Mouse (Mus musculus) midbrain, embryonic 11.5 days (tissue): ENCODE measurements around the gene Pfkfb3. TPM values are rescaled to one million over a fixed set of nuclear protein-coding genes. Genes with fewer than 3 reads are reported as not detected.
A peak's percentile ranks its signal among the peaks of the same experiment; 100 is the strongest.

Experiments
- ATAC-seq: fragments of 200-750 bp; cut with Nextera tagmentation; 2 replicates; pipeline ENCODE4 v1.8.0; 2017; ENCODE audit warnings: moderate TSS enrichment, moderate library complexity; ENCODE audit not compliant: low FRiP score
- DNase-seq: peaks from one replicate; pipeline ENCODE4 v3.0.0; 2015; ENCODE audit warnings: low spot score; ENCODE audit errors: missing footprints
- H3K27ac ChIP-seq: fragments of 300-500 bp; sonication (generic); 2 replicates; pipeline ENCODE4 v1.5.1; 2014; ENCODE audit warnings: low read depth, low read length
- H3K27me3 ChIP-seq: fragments of 300-500 bp; sonication (generic); 2 replicates; pipeline ENCODE4 v1.6.1; 2014; ENCODE audit warnings: mild to moderate bottlenecking, low read length, moderate library complexity, mixed read lengths; ENCODE audit not compliant: control insufficient read depth, insufficient read depth
- H3K36me3 ChIP-seq: fragments of 300-500 bp; sonication (generic); 2 replicates; pipeline ENCODE4 v1.6.1; 2014; ENCODE audit warnings: mild to moderate bottlenecking, low read length, moderate library complexity, mixed read lengths; ENCODE audit not compliant: control insufficient read depth, insufficient read depth
- H3K4me1 ChIP-seq: fragments of 300-500 bp; sonication (generic); 2 replicates; pipeline ENCODE4 v1.6.1; 2014; ENCODE audit warnings: low read length; ENCODE audit not compliant: control insufficient read depth, insufficient read depth
- H3K4me2 ChIP-seq: fragments of 300-500 bp; sonication (generic); 2 replicates; pipeline ENCODE4 v1.6.1; 2014; ENCODE audit warnings: mild to moderate bottlenecking, moderate library complexity
- H3K4me3 ChIP-seq: fragments of 300-500 bp; sonication (generic); 2 replicates; pipeline ENCODE4 v1.5.1; 2014; ENCODE audit warnings: low read depth, low read length
- H3K9ac ChIP-seq: fragments of 300-500 bp; sonication (generic); 2 replicates; pipeline ENCODE4 v1.6.1; 2014; ENCODE audit warnings: low read length
- H3K9me3 ChIP-seq: fragments of 300-500 bp; sonication (generic); 2 replicates; pipeline ENCODE4 v1.6.1; 2016; ENCODE audit warnings: low read length; ENCODE audit not compliant: control insufficient read depth
- WGBS: fragments of 180-500 bp; shearing (Covaris S2); extraction: QIAGEN DNeasy Blood & Tissue Kit; methylation state at CpG from one replicate; pipeline ENCODE4 v1.1.7; 2014; 5-methylcytosine and 5-hydroxymethylcytosine counted together
- polyA plus RNA-seq: library from polyadenylated mRNA; unstranded; fragments of >200 nt; fragmentation: Nextera tagmentation; extraction: Ambion mirVana; gene quantifications from 2 replicates; pipeline ENCODE4 v1.2.1, GENCODE M21; 2014

The Pfkfb3 gene
- polyA plus RNA-seq, 1 experiment from 2014 or later, result 13.8 TPM

DNA sequence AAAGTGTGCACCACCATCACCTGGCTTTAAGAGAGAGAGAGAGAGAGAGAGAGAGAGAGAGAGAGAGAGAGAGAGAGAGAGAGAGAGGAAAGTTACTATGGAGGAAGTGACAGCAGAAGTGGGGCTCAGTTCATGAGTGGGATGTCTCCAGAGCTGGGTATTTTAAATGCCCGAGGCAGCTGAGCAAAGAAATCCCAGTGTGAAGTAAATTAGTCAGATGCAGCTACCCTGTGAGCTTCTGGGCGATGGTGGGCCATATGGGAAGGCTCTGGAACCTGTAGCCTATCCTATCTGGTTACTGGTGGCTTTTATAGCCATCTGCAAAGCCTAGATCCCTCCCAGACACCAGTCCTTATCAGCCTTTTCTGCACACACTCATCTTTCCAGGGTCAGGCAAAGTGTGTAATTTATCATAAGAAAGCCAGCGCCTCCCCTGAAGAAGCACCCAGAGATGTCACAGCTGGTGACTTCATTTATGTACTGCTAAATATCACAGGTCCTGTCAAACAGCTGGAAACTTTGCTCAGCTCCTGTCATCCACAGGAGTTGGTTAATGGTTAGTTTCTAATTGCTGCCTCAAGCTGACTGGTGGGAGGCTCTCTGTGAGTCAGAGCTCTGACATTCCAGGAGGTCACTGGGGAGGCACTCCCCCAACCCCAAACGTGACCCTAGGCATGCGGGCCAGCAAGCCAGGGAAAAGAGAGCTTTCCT lies 128.3 kb downstream of the Pfkfb3 start:
- Histone ChIP-seq H3K9ac (no peak overlapping the region), H3K27ac (no peak overlapping the region), H3K36me3 (no peaks in the 10 kb centered on the region), H3K27me3 (no peaks in the 10 kb centered on the region), H3K4me2 (no peak overlapping the region), H3K9me3 (no peaks in the 10 kb centered on the region), H3K4me1 (no peaks in the 10 kb centered on the region), H3K4me3 (no peak overlapping the region)
- DNase-seq (no peak), ATAC-seq (no peak)
- WGBS, result 55% methylated on average over 5 of the region's 5 CpGs

DNA sequence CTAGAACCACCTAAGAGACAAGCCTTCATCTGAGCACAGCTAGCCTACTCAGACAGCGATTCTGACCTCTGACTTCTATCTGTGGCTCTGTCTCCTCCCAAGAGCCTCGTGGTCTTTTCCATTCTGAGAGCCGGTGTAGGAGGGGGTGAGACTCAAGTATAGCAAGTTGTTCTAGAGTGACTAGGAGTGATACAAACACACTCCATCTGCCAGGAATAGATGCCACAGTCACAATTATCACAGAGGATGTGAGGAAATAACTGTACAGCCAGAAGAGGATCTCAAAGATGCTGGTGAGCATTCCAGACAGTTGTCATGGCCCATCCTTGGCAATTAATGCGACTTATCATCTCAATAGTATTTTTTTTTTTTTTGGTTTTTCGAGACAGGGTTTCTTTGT lies 129.6 kb downstream of the Pfkfb3 start:
- 87% methylated on average over 5 of the region's 5 CpGs for WGBS
- H3K4me1 ChIP-seq, result no peaks in the 10 kb centered on the region
- H3K4me2 ChIP-seq, result no peak overlapping the region
- peak; percentile 60 for DNase-seq
- no peak overlapping the region for H3K27ac ChIP-seq
- no peak for ATAC-seq
- no peaks in the 10 kb centered on the region for H3K27me3 ChIP-seq
- H3K4me3 ChIP-seq, result no peak overlapping the region
- no peak overlapping the region for H3K9ac ChIP-seq
- H3K9me3 ChIP-seq, result no peaks in the 10 kb centered on the region
- H3K36me3 ChIP-seq, result no peaks in the 10 kb centered on the region

GRCm38 (mm10) chr2:11423421-11423820 lies 130.5 kb downstream of the Pfkfb3 start:
- Histone ChIP-seq H3K27ac (no peak overlapping the region), H3K27me3 (no peaks in the 10 kb centered on the region), H3K9ac (no peak overlapping the region), H3K36me3 (no peaks in the 10 kb centered on the region), H3K4me2 (no peak overlapping the region), H3K4me3 (no peak overlapping the region), H3K4me1 (no peaks in the 10 kb centered on the region), H3K9me3 (no peaks in the 10 kb centered on the region)
- DNase-seq (no peak), ATAC-seq (no peak)
- 83% methylated on average over 2 of the region's 2 CpGs for WGBS

DNA sequence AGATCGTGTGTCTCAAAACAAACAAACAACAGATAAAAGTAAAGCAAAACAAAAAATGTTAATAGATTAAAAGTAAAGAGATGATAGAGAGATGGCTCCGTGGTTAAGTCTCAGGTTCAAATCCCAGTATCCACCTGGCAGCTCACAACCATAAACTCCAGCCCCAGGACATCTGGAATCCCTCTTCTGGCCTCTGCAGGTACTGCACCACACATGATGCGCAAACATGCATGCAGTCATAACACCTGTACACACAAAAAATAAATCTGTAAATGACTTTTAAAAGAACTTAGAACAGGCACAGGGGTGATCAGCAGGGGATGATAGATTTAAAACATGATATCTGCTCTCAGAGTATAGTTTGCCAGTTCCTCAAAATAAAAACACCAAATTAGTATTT lies 131.5 kb downstream of the Pfkfb3 start:
- WGBS, result 85% methylated on average over 3 of the region's 3 CpGs
- H3K9me3 ChIP-seq, result no peaks in the 10 kb centered on the region
- H3K27ac ChIP-seq, result no peak overlapping the region
- no peak overlapping the region for H3K9ac ChIP-seq
- no peak overlapping the region for H3K4me3 ChIP-seq
- no peaks in the 10 kb centered on the region for H3K4me1 ChIP-seq
- no peak for ATAC-seq
- no peak overlapping the region for H3K4me2 ChIP-seq
- no peaks in the 10 kb centered on the region for H3K27me3 ChIP-seq
- H3K36me3 ChIP-seq, result no peaks in the 10 kb centered on the region
- DNase-seq, result no peak

Other genes with a start within 250 kb of the Pfkfb3 start
- gene Rbm17, start 50.1 kb upstream of the Pfkfb3 start, polyA plus RNA-seq, result 187 and 205 TPM in 2 replicates
- gene Gm17490, start 72.2 kb upstream of the Pfkfb3 start, polyA plus RNA-seq, result not detected in 2 replicates
- not detected in 2 replicates for gene Il2ra, start 88.7 kb upstream of the Pfkfb3 start, polyA plus RNA-seq
- 0.26 and 0.87 TPM in 2 replicates for gene Il15ra, start 151.2 kb upstream of the Pfkfb3 start, polyA plus RNA-seq
- gene Fbh1, start 223.5 kb upstream of the Pfkfb3 start, polyA plus RNA-seq, result 134 and 136 TPM in 2 replicates
- 26.9 and 28.4 TPM in 2 replicates for gene Ankrd16, start 223.8 kb upstream of the Pfkfb3 start, polyA plus RNA-seq